Mouse (Mus musculus) liver, postnatal 0 days (tissue): ENCODE data around the gene Kcnf1.

Experiments used
- CTCF ChIP-seq: sonication (generic); IDR thresholded peaks from 2 replicates; pipeline ENCODE4 v1.5.1; 2016; ENCODE audit warnings: antibody characterized with exemption, low read depth
- EP300 ChIP-seq: IDR thresholded peaks from 2 replicates; pipeline ENCODE4 v1.6.1; 2016; ENCODE audit warnings: antibody characterized with exemption, low read depth, mild to moderate bottlenecking

GRCm38 (mm10) chr12:17166116-17166515 is 10.6 kb downstream of the Kcnf1 start:
- TF ChIP-seq CTCF (no peak), EP300 (no peak)
